Comparison of ENCODE assay signal across 22 mouse cellular contexts in genomic region chr1:35072811-35073210, GRCm38 (mm10).
DNase-seq lines count a peak whose midpoint lies in the region; ATAC-seq and TF ChIP-seq lines count a peak whose summit lies in the region.
"Had no signal": no experiment of that assay in that cellular context is flagged by ENCODE, and none has a peak within 500 bp of the region (broad histone marks: within the 10 kb centered on the region; RNA-seq: fewer than 3 reads in every experiment).

No protein-coding gene starts in this region.

- H3K4me2 ChIP-seq in kidney, postnatal 0 days (ENCODE audit: low read length), result no peak overlapping the region
- H3K4me2 ChIP-seq in kidney, embryonic 14.5 days (replicated peaks; ENCODE audit: low read depth, low read length), result no peak overlapping the region
- H3K4me2 ChIP-seq: hindbrain, embryonic 13.5 days; limb, embryonic 15.5 days; lung, embryonic 14.5 days; midbrain, embryonic 15.5 days had no signal

- H3K4me3 ChIP-seq in kidney, postnatal 0 days (replicated peaks; ENCODE audit: low read depth, low read length), result no peak overlapping the region
- H3K4me3 ChIP-seq in kidney, embryonic 14.5 days (ENCODE audit: low read length), result no peak overlapping the region
- H3K4me3 ChIP-seq: hindbrain, embryonic 13.5 days; limb, embryonic 15.5 days; midbrain, embryonic 15.5 days; myocyte had no signal

- peak; percentile 2 for DNase-seq in cerebellum, adult 11 months
- no peak for DNase-seq in cerebellum, postnatal 4 days (ENCODE audit: low spot score in 2 of 2)
- no peak for DNase-seq in kidney, postnatal 0 days (ENCODE audit: low spot score)
- DNase-seq in ZHBTc4 (ENCODE audit: low read depth, low spot score), result peak; percentile 9
- peak; percentile 21 for DNase-seq in cerebellum, adult 9-10 months
- no peak for DNase-seq in thymus, postnatal 25 days
- DNase-seq in left cerebral cortex, postnatal 14 days (ENCODE audit: low spot score in 2 of 2), result no peak
- DNase-seq: adrenal gland, postnatal 36 days; gastrocnemius, postnatal 14 days; kidney, adult 8-10 months; kidney, postnatal 25 days; left cerebral cortex, postnatal 4 days; lung, embryonic 14.5 days; lung, postnatal 36 days had no signal

- peak; percentile 26; the same call in 1 of the 2 replicates for TF ChIP-seq CTCF in kidney, postnatal 0 days (IDR thresholded peaks at IDR 0.05; ENCODE audit: low read depth)

- no peak for ATAC-seq in kidney, postnatal 0 days (replicated peaks; ENCODE audit: low FRiP score, low read depth)
- ATAC-seq in kidney, embryonic 14.5 days (ENCODE audit: low FRiP score, low TSS enrichment), result no peak
- ATAC-seq: forebrain, embryonic 14.5 days; inflammation-experienced regulatory T-cells, adult 6 months; midbrain, embryonic 15.5 days had no signal

- no peak overlapping the region for H3K9ac ChIP-seq in kidney, postnatal 0 days (ENCODE audit: low read depth, low read length)
- no peak overlapping the region for H3K9ac ChIP-seq in kidney, embryonic 14.5 days (ENCODE audit: low read depth, low read length)
- H3K9ac ChIP-seq: hindbrain, embryonic 13.5 days; limb, embryonic 15.5 days; liver, embryonic 14.5 days; lung, embryonic 14.5 days; midbrain, embryonic 15.5 days had no signal

- no peaks in the 10 kb centered on the region for H3K36me3 ChIP-seq in kidney, postnatal 0 days (ENCODE audit: insufficient read depth, low read length)
- no peaks in the 10 kb centered on the region for H3K36me3 ChIP-seq in kidney, embryonic 14.5 days (ENCODE audit: control insufficient read depth, insufficient read depth, low read length)
- H3K36me3 ChIP-seq: hindbrain, embryonic 13.5 days; limb, embryonic 15.5 days; midbrain, embryonic 15.5 days had no signal

- H3K27ac ChIP-seq in kidney, postnatal 0 days, result no peak overlapping the region
- H3K27ac ChIP-seq in kidney, embryonic 14.5 days (ENCODE audit: low read depth, low read length), result no peak overlapping the region
- H3K27ac ChIP-seq: hindbrain, embryonic 13.5 days; limb, embryonic 15.5 days; liver, embryonic 14.5 days; midbrain, embryonic 15.5 days had no signal

- intact Hi-C loops in left cerebral cortex, postnatal 14 days (cut with DNase I), result no loop called here

- H3K4me1 ChIP-seq in kidney, postnatal 0 days (replicated peaks; ENCODE audit: insufficient read depth, low read length), result no peaks in the 10 kb centered on the region
- H3K4me1 ChIP-seq in kidney, embryonic 14.5 days (ENCODE audit: control insufficient read depth, insufficient read depth, low read length), result no peaks in the 10 kb centered on the region
- H3K4me1 ChIP-seq: hindbrain, embryonic 13.5 days; limb, embryonic 15.5 days; midbrain, embryonic 15.5 days had no signal

- no peaks in the 10 kb centered on the region for H3K27me3 ChIP-seq in kidney, postnatal 0 days (ENCODE audit: insufficient read depth, low read length)
- H3K27me3 ChIP-seq in kidney, embryonic 14.5 days (ENCODE audit: control insufficient read depth, insufficient read depth, low read length), result no peaks in the 10 kb centered on the region
- H3K27me3 ChIP-seq: hindbrain, embryonic 13.5 days; limb, embryonic 15.5 days; midbrain, embryonic 15.5 days had no signal

- no peaks in the 10 kb centered on the region for H3K9me3 ChIP-seq in kidney, postnatal 0 days (replicated peaks; ENCODE audit: low read length)
- no peaks in the 10 kb centered on the region for H3K9me3 ChIP-seq in kidney, embryonic 14.5 days (ENCODE audit: control insufficient read depth, low read length)
- H3K9me3 ChIP-seq: hindbrain, embryonic 13.5 days; limb, embryonic 15.5 days; midbrain, embryonic 15.5 days had no signal

- WGBS in kidney, postnatal 0 days, result 81% methylated on average over 1 of the region's 1 CpGs
- WGBS in kidney, embryonic 14.5 days, result 70% methylated on average over 1 of the region's 1 CpGs

Comparison
In these comparisons a context has a peak if more than half of its experiments do, and no peak if none do; other contexts are left out.
1. DNase-seq: peak in cerebellum, adult 11 months (single experiment), ZHBTc4 (single experiment) and cerebellum, adult 9-10 months (single experiment); none in cerebellum, postnatal 4 days (0 of 2), kidney, postnatal 0 days (single experiment), thymus, postnatal 25 days (single experiment) and left cerebral cortex, postnatal 14 days (0 of 2).